Mouse (Mus musculus): ENCODE results near the gene Vpreb2.

DNA sequence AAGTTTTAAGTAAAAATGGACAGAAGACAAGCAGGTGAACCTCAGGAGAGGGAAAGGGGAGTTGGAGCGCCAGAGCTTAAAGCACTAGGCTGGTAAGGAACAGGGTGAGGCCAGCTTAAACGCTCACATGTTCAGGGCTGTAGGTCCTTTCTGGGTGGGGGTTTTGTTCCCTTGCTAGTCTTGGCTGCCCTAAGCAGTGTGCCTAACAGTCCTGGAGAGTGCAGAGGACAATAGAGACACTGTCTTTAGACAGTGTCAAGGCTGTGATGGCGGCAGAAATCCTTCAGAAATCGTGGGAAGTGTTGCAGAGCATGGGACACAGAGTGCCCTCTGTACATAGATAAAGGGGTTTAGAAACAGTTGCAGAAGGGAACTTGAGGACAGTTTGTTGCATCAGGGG, 30.2 kb upstream of the Vpreb2 start:
- TF ChIP-seq CTCF (IDR thresholded peaks at IDR 0.05; ENCODE audit: control insufficient read depth, insufficient read depth, insufficient read length) (no peak), USF1 (IDR thresholded peaks at IDR 0.05; ENCODE audit: low read depth) (no peak), FOSL1 (IDR thresholded peaks at IDR 0.05; ENCODE audit: insufficient read depth, low read length, poor library complexity, severe bottlenecking) (no peak), MYOD1 (IDR thresholded peaks at IDR 0.05; ENCODE audit: control insufficient read depth, insufficient read length, low read depth) (no peak), MAX (IDR thresholded peaks at IDR 0.05) (no peak), CEBPB (IDR thresholded peaks at IDR 0.05; ENCODE audit: low read depth) (no peak)

All from C2C12 (cell line).